Mouse (Mus musculus): ENCODE measurements around the gene Plod3.

DNA sequence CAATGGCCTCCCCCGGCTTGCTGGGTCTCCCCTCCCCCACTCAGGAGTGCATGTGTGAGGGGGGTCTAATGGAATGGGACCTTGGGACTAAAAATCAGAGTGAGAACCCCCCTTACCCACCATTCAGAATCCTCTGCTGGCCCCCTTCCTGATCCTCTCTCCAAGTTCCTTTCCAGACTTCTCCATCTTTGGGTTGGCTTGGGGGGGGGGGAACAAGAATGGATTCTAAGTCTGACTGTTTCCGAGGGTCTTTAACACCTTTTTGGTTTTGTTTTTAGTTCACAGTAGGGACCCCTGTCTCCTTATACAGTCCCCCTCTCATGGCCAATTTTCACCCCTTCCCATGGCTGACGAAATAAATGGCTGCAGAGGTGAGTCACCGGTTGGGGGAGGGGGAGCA lies 39.3 kb downstream of the Plod3 start, which contains the start of gene Vgf:
- no peak for TF ChIP-seq POLR2A (IDR thresholded peaks at IDR 0.05; ENCODE audit: borderline replicate concordance, control insufficient read depth, low read depth, low read length)
- TF ChIP-seq CTCF (IDR thresholded peaks at IDR 0.05; ENCODE audit: control insufficient read depth, insufficient read depth, low read length): no peak
